Mouse (Mus musculus) testis, postnatal 14 days (tissue): ENCODE data around the gene Yaf2.

Experiments used
- DNase-seq: peaks from one replicate; pipeline ENCODE4 v3.0.0; 2021; ENCODE audit warnings: low spot score

The Yaf2 gene

DNA sequence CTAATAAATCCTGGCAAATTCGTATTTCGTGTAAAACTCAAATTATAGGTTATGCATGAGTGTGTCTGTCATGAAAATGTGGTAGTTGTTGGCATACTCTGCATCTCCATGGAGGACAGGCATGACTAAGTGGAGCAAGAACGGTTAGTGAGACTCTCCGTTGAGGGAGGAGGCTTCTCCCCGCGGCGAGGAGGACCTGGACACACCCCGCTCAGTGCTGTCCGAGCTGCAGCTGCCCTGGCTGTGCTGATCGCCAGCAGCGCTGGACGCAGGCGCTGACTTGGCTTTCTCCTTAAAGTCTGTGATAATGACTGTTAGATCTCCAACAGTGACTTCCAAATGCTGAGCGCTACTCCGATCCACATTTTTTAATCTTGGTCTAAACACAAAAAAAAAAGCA is 51.5 kb downstream of the Yaf2 start:
- DNase-seq: no peak

DNA sequence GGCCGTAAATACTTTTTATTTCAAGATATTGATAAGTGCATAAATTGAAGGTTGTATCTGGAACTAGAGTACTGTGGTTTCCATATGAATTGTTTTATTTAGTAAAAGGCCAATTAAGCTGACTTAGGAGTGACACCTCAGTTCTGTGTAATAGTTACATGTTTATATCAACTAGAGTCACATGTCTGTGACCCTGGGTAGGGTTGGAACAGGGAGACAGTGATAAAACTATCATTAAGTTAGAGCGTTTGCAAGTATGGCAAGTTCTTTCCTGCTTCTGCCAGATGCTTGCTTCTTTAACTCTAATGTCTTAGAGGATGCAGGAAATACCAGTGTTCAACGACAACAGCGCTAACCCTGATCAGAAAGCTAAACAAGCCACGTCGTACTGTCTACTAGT is 52.4 kb downstream of the Yaf2 start:
- DNase-seq: no peak

DNA sequence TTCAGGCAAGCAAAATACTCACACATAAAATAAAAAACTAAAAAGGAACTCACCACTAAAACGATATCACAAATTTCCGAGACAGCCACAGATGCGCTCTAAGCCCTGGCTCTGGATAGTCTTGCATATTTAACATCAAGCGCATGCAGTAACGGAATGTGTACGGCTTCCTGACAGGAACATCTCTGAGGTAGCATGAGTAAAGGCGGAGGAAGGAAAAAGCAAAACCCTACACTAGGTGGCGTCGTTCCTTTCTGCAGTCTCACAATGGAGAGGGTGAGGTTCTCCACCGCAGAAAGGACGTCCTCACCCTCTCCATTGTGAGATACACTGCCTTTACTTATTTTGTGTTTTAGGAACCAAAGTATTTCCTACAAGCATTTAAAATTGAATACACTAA is 53.4 kb downstream of the Yaf2 start:
- DNase-seq: no peak

DNA sequence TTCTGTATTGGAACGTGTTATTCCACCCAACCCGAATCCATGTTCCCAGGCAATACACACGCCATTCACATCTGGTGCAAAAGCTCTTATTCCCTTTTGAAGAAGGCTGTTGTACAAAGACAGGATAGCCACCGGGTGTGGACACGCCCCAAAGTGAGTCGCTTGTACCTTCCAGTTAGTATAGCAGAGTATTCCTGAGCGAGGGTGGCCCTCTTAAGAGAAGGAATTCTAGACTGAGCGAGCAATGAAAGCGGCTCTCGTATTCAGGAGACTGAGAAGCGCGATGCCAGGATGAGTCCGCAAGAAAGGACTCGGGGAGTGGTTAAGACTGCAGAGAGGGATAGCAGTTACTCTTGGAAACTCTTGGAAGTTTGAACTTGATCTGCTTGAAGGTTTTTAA is 60.5 kb downstream of the Yaf2 start:
- DNase-seq: no peak

DNA sequence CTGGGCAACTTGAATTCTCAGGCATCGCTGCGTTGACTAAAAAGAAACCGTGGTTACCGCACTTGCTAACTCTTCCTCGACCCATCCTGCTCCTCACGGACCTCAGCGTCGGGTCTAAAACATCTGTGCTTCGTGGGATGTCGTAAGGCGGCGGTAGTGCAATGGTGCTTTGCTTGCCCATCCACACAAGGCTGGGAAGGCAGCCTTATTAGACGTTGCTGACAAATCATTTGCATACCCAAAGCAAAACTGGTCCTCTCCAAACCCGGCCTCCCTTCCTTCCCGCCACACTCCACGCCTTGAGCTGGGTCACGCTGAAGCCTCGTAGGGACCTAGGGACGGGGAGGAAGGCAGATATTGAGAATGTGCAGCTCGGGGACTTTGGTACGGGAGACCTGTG is 61.1 kb downstream of the Yaf2 start:
- DNase-seq: no peak

DNA sequence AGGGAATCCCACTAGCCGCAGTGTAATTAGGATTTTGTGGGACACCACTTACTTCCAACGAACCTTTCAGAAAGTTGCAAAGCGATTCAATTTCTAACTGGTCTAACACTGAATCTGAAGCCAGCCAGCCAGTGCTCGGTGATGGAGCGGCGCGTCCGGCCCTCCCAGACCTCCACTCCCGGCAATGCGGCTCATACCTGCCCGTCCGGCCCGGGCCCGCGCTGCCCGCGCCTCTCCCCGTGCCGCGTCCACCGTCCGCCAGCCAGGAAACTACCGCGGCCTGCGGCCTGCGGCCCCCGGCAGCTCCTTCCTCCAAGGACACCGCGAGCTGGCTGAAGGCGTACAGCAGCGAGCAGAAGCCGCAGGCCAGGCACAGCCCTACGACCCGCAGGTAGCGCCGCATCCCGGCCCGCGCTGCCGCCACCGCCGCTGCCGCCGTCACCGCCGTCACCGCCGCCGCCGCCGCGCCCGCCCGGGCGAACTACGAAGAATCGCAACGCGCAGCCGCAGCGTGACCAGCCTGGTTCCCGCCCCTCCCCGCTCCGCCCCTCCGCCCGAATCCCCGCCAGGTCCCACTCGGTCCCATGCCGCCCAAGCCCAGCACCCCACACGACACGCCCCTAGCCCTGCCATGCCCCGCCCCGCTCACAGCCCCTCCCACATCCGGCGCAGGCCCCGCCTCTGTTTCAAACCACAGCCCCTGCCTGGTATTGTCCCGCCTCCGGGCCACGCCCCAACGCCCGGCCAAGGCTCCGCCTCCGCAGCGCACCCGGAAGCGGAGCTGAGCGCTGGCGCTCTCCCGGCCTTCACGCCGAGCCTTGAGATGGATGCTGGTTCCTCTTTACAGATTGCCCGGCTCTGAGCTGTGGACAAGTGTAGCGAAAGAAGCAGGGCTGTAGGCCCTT is 61.8 kb downstream of the Yaf2 start, which contains the start of gene Gxylt1:
Gxylt1 (minus strand) TSS at position 501 of the 905 bp plus-strand sequence.
- peak; percentile 99 for DNase-seq

DNA sequence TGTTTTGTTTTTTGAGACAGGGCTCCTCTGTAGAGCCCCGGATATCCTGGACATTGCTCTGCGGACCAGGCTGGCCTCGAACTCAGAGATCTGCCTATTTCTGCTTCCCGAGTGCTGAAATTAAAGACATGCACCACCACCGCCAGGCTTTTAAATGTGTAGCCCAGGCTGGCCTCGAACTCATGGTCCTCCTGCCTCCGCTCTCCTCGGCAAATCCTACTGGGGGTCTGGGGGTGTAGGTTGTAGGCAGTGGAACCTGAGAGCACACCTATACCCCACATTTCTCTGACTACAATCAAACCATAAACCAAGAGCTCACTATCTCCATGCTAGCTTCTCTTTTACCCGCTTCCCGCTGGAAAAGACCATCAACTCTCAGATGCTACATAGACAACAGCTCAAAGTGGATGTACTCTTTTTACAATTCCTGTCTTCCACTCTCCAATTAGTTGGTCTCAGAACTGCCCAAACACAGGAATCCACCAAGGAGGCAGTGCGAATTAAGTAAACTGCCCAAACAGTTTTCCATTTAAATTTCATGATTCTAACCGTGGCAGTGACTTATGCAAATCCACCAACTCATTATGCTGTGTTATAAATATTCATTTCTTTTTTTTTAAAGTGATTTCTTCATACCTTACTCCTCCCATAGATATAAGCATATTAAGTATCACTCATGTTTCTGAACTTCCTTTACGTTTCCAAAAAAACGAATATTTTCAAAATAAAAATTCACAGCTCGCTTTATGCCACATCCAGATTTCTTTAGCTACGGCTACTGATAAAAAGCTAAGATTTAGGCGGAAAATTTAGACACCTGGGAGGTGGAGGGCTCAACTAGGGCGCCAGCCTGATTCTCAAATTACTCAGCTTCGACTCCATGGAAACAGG is 62.7 kb downstream of the Yaf2 start:
- DNase-seq: no peak

DNA sequence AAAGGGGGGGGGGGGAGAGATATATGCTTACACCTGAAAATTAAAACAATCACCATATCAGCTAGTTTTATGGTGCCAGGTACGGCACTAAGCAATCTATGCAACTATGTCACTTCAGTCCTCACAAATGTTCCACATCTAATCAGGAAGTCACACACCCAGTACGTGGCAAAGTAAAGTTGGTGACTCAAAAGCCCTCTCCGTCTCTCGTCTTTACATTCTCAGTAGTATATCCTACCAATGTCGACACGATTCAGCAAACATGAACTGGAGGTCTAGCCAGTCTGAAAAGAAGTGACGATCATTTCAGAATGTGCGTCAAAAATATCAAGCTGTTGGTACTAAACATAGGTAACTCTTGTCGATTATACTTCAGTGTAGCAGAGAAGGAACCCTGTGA is 63.8 kb downstream of the Yaf2 start:
- DNase-seq: no peak

DNA sequence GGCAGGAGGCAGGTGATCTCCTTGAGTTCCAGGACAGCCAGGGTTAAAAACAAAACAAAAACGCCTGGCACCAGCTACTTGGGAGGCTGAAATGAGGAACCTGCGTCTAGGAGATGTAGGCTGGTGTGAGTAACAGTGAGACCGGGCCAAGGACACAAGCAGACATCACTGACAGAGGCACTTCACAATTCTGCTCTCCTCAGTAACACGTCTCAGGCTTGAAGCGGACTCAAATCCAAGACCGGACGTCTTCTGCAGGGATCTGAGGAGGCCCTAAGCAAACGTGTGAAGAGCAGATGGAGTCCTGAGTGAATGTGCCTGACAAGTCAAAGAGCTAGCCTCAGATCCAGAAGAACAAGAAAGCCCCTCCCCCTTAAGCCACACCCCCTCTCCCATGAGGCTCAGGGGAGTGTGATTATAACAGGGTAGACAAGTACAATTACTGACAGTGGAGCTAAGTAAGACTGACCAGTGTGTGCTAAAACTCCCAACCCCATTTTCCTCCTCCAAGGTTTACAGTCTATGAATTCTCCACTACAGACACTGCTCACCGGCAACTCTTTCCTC is 66.4 kb downstream of the Yaf2 start:
- DNase-seq: no peak

DNA sequence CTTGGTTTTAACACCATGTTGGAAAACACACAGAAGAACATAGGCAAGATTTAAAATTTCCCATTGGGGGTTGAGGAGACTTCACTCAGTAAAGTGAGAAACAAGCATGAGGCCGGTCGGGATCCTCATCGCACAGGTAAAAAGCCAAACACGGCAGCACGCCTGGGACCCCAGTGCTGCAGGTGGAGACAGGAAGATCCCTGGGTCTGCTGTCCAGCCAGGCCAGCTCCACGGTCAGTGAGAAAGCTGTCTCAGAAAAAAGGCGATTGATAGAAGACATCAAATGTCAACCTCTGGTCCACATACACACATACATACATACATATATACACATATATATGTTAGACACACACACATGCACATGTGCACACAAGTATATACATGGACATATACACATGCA is 67.2 kb downstream of the Yaf2 start:
- DNase-seq: no peak

DNA sequence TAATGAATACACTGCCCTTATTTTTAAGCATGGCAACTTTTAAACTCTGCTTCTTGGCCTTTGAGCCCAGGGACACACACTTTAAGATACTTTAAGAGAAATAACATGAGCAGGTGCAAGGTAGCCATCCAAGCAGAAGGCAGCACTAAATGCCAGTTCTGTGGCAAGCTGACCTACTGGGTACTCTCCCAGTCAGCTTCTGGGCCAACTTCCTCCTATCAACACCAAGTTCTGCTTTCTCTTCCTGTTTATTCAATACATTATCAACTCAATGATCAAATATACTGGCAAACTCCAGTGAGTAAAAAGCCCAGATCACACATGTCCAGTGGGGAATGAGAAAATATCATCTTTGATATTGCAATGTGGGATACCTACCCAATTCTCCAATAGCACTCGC is 68.7 kb downstream of the Yaf2 start:
- DNase-seq: no peak

DNA sequence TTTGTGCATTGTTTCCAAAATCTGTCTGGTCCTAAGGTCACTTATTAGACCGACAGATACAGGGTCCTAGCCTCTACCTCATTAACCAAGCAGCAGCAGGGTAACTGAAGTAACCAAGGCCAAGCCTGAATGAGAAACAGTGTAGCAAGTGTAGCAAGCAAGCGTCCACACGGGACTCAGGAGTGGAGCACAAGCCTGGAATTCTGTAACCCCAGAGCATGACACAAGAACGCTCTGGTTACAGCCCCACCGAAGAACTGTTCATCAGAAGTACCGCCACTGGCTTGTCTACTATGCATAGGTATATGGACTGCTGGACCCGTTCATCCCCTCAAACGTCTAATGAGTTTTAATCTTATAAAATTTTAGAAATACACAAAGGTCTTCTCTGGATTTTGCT is 69.3 kb downstream of the Yaf2 start:
- peak; percentile 60 for DNase-seq

DNA sequence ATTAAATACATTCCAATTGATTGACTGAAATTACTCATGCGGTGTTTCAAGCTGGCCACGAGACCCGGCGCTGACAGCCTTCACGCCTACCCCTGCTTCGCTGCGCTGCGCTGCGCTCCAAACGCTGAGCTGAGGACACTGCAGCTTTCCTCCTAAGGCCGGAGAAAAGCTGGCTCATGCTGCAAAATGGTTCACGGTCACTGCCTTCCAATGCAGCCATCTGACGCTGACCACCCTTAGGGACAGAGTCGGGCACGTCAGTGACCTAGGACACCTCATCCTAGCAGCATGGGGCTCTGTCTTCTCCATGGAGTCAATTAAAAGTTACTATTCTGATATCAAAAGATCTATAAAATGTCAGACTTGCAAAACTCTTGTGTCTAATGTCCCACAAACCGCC is 70.4 kb downstream of the Yaf2 start:
- no peak for DNase-seq

DNA sequence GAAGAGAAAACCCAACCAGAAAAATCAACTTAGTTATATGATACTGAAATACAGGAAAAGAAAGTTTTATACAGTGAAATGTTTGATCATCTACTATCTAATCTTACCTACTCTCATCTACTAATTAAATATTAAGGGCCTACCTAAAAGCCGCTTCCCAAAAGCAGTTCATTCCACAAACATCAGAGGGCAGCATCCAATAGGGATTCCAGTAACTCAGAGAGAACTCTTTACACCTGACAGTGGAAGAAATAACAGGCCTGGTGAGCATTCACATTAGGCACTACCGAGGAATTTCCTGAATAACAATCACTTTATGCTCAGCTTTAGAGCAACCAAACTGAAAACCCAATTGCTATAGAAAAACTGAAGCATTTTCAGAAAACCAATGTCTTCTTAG is 71.0 kb downstream of the Yaf2 start:
- no peak for DNase-seq

DNA sequence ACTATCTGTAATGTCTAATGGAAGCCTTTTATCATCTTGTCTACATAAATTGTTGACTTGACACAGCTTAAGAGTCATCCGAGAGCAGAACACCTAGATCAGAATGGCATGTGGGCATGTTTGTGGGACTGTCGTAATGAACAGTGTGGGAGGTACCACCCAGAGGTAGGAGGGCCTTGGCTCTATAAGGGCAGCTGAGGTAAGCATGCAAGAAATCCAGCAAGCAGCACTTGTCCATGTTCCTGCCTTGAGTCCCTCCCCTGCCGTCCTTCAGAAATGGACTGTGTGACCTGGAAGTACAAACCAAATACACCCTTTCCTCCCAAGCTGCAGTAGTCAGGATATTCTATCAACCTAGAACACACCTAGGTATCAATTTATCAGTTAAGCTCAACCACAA is 71.5 kb downstream of the Yaf2 start:
- DNase-seq: no peak

DNA sequence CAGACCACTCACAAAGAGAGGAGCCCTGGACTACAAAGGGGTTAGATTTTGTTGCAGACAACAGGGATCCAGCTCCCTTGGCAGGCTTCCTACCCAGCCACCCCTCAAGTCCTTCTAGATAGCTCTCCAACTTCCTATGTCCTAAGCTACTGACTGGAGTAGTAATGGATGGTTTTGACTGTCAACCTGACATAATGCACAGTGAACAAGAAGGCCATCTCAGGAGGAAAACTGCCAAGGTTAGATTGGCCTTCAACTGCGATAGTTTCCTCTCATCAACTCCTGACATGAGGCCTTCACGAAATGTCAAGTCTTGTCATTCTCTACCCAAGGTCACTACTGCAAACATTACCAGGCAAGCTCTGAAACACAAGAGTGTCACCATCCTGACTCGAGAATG is 72.5 kb downstream of the Yaf2 start:
- no peak for DNase-seq

DNA sequence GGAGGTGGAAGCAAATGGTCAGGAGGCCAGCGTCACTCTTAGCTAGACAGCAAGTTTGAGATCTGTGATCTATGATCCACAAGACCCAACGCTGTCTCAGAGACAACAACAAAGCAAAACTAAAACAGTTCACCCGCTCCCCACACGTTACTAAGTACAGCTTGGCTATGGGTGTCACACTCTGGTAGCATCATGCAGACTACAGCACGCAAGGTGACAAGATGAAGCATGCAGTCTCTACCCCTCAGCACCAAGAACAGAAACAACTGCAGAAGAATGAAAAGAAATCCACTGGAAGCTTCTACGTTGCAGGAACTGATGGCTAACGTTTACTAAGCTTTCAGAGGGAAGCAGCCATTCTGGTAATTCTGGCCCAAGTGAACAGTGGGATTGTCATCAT is 73.2 kb downstream of the Yaf2 start:
- DNase-seq: no peak

DNA sequence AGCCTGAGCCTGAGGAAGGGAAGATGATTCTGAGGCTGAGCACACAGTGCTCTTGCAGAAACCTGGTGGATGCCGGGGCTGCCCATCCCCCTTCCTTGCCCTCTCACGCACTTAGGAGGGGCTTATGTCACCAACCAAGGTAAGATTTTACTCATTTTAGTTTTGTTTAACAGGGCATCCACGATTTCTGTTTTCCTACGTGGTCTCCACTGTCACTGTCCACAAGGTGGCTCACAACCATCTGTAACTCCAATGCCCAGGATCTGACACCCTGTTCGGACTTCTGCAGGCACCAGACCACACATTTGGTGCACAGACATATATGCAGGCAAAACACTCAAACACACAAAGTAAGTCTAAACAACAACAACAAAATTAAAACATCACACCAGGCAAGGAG is 73.9 kb downstream of the Yaf2 start:
- no peak for DNase-seq

DNA sequence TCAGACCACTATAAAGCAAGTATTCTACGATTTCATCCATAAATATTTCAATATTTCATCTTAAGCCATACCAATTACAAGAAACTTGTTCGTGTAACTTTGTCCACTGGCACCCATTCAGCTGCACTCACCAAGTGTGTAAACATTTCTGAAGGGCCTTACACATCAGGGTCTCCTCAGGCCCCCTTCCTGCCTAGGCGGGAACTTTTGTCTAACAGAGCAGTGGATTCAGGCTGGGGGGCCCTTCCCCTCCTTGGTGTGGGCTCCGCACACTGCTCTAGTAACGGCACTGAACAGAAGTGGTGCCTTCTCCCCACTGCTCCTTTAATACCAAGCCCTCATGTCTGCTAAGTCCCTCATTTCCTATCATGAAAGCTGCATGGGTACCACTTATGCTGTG is 74.5 kb downstream of the Yaf2 start:
- DNase-seq: no peak

DNA sequence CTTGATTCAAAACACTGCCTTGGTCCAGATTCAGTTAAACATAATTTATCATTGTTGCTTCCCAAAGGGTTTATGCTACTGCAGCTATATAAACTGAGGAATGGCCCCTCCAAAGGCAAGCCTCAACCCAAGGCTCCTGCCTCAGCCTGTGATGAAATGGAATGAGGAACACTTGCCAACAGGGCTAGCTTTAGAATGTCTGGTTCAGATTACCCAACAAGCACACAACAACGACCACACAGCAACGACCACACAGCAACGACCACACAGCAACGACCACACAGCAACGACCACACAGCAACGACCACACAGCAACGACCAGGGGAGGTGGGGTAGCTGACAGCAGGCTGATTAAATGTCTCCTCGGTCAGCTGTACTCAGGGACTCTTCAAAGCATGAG is 76.8 kb downstream of the Yaf2 start:
- no peak for DNase-seq

DNA sequence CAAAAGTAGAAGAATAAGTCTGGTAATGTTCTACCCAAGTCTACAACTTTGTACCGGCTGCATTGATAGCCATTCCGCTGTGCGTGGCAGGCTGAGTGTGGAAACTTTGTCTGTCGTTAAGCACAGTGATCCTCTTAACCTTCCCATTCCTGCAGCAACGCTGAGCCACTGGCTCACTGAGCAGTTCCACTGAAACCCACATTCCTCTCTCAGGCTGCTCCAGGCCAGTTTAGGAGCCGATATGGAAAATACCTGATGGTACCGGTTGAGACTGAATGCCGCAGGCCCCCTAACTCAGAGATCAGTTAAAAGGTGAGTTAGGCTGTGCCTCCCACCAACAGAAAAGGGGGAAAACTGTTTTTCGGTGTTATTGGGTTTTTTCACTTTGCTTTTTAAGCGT is 81.4 kb downstream of the Yaf2 start:
- DNase-seq: no peak

DNA sequence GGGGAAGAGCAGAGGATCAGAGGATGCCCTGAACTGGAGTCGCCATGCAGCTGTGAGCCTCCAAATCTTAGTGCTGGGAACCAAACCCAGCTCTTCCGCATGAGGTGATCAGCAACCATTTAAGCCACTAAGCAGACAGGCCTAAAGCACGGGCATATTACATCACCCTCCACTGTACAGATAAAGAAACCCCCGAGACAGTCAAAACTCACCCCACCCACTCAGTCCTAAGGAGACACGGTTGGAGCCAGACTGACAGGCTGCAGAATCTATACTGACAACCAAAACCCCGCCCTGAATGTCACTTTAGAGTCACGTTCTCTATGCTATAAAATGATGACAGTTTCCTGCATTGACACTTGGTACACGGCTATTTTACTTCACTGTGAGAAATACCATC is 83.6 kb downstream of the Yaf2 start:
- no peak for DNase-seq

DNA sequence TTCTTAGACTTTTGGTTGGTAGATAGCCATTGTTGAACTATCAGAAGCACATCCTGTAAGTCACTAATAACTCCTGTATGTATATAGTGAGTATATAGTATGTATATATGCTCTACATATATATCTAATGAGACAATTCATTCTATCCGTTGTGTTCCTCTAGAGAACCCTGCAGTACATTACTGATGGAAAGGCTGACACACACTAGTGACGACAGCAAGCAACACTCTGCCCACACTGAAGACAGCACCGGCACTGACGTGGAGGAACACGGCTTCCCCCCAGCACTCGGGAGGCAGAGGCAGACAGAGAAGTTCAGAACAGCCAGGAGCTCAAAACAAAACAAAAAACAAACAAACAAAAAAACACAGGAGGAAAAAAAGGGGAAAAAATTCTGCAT is 84.3 kb downstream of the Yaf2 start:
- no peak for DNase-seq
